Mouse (Mus musculus): ENCODE measurements at regions not wholly inside any gene's neighbourhood (a gene's known extent, or its start where the extent isn't known, plus 50 kb on each side); places are given as distances from the start of the nearest gene placed in this dataset.

DNA sequence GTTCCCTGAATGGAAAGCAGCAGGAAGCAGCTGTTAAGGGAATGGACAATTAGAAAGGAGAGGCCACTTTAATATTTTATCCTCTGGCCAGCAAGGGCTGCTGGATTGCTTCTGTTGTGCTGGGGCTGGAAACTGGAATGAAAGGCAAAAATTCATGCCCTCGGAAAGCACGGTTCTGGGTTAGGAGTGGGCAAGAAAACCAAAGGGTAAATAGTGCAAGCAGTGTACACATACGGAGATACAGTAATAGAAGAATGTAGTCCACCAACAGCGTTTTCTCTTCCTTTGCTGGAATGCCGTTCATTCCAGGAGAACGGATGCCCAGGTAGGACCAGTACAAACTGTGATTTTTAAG, 50.8 kb upstream of the Zfr start:
- no peak for DNase-seq (ENCODE audit: low spot score)

DNA sequence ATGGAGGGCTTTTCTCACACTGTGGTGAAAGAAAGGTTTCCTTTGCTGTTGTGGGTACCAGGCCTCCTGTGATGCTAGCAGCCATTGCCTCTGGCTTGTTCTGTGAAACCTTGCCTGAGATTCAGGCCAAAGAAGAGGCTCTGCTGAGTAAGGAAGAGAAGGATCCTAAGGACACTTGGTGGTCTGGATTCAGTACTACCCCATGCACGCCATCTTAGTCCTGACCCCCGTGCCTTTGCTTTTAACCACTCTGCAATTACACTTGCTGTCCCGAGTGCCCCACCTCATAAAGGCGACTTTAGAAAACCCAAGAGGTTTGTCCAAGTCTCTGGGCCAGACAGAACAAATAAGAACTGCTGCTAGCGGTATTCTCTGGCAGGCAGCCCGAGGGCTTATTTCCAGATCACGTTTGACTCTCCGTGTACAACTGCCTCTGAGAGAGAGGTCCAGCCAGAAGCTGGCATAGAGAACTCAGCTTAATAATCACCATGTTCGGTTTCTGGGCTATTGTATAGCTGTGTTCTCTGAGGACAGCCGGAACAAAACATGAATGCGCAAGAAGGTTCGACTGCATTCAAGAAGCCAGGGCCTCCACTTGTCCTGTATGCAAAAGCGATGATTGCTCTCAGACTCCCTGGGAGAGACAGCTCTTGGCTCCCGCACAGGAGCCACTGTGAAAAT, 51.3 kb upstream of the Zfr start:
- peak; percentile 63 for DNase-seq (ENCODE audit: low spot score)

DNA sequence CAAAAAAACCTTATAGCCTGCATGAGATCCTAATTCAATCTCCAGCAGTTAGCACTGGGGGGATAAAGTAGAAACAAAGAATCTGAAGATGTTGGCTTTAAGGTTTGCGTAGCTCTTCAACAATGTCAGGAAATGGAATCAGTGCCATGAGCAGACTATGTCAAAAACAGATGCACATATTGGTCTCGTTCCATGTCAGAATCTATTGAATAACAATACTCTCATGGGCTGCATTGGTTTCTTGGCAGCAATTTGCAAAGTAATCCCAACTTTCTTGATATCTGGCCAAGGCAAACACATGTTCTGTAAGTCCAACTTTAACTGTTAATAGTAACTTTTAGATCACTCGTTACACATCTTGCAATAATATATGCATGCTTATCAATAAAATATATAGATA, 58.1 kb upstream of the Sub1 start:
- DNase-seq (ENCODE audit: low spot score) = no peak

DNA sequence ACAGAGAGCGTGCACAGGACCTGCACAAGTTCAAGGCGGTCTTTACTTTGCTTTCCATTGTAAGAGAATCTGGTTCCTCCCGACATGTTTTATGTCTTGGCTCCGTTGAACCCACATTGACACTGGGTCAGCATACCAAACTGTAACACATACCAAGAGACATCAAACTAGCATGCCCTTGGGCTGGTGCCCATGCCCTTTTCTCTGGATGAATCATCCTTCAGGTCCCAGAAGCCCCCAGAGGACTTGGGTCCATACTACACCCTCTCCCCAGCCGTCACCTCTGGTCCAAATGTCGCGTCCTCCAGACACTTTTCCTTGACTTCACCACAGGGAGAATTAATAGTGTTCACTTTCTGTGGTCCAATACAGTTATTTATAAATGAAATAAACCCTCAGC, 56.8 kb upstream of the Sub1 start:
- DNase-seq (ENCODE audit: low spot score) = no peak

- no peak for DNase-seq (ENCODE audit: low spot score)
These were observed 52.2 kb upstream of the Sub1 start for GRCm38 (mm10) chr15:12048965-12049364.

DNA sequence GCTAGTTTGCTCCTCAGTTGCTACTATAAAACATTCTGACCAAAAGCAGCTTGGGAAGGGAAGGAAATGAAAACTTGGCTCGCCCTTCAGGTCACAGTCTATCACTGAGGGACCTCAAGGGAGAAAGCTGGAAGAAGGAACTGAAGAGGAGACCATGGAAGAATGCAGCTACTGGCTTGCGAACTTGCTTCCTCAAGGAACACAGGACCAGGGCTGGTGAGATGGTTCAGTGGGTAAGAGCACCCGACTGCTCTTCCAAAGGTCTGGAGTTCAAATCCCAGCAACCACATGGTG, 51.4 kb upstream of the Sub1 start:
- no peak for DNase-seq (ENCODE audit: low spot score)

DNA sequence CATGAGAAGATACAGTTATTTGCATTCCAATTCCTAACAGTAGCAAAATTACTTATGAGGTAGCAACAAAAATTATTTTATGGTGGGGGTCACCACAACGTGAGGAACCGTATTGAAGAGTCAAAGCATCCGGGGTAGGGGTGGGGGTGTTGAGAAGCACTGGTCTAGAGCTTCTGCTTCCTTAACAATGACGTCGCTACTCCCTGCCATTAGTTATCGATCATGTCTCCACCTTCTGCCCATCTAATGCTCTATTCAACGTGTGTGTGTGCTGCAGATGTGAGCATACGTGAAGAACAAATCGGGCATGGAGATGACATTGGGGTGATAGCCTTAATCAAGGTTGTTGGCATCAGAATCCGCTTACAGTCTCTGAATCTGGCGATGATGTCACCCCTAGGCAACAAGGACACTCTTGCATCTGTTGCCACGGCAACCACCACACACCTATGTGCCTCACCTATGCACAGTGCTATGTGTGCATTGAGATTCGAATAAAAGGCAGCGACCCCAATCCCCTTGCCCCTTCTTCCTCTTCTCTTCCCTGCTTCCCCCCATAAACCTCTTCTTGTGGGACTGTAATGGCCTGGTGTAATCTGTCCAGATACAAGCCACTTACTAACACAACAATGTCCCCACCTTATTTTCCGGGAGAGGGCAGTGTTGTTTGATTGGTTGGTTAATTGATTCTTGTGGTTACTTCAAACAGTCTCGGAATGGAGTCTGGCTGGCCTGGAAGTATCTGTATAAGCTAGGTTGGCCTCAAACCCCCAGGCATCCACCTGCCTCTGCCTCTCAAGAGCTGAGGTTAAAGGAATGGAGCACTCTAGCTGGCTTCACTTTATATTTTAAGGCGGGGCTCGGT, 50.8 kb upstream of the Sub1 start:
- no peak for DNase-seq (ENCODE audit: low spot score)

Measured in MN1 (cell line).